Mouse (Mus musculus): Measurements from ENCODE around the gene Cd4. TPM values are rescaled to one million over a fixed set of nuclear protein-coding genes. Genes with fewer than 3 reads are reported as not detected.

Cd4 gene
- total RNA-seq (2012; rRNA removed), result not detected in 2 replicates
- polyA plus RNA-seq (2012; ENCODE audit: insufficient read depth in 1 of 2, insufficient read length in 2 of 2, low read depth in 1 of 2, low replicate concordance in 2 of 2, missing spikeins in 1 of 2), result not detected

- H3K9ac ChIP-seq (ENCODE audit: control insufficient read depth, low read depth, low read length, poor library complexity, severe bottlenecking), result no peak within 1 kb of the TSS
- H3K36me3 ChIP-seq (ENCODE audit: control insufficient read depth in 1 of 2, insufficient read depth in 2 of 2, low read length in 2 of 2), result no peaks in the 10 kb centered on the region
- TF ChIP-seq MYB (IDR thresholded peaks at IDR 0.05; ENCODE audit: low read depth, low read length) (no peak), TBP (IDR thresholded peaks at IDR 0.05; ENCODE audit: low read depth, low read length) (no peak), JUND (IDR thresholded peaks at IDR 0.05; ENCODE audit: low read depth, low read length) (no peak)
- peaks cover 3 to 5% of the 10 kb centered on the region in 2 experiments; a peak in 3 of 4 replicates for H3K27me3 ChIP-seq (ENCODE audit: control insufficient read depth in 1 of 2, insufficient read depth in 2 of 2, low read length in 2 of 2)
- no peak within 1 kb of the TSS for H3K27ac ChIP-seq (ENCODE audit: control insufficient read depth, low read depth, low read length)
- H3K9me3 ChIP-seq (replicated peaks; ENCODE audit: insufficient read depth, low read length), result no peaks in the 10 kb centered on the region
- H3K4me3 ChIP-seq (ENCODE audit: control insufficient read depth in 1 of 2, insufficient read depth in 1 of 2, low read depth in 2 of 2, low read length in 2 of 2), result no peak within 1 kb of the TSS
- no peaks in the 10 kb centered on the region for H3K79me2 ChIP-seq (ENCODE audit: control insufficient read depth, insufficient read depth, low read length, poor library complexity)
- no peaks in the 10 kb centered on the region for H3K4me1 ChIP-seq (ENCODE audit: control insufficient read depth in 1 of 2, insufficient read depth in 2 of 2, low read length in 2 of 2)
- DNase-seq (ENCODE audit: low read depth, low spot score), result no peak
Measured at GRCm38 (mm10) chr6:124887986-124888385, at the start of gene Cd4. Cd4 (minus strand) TSS chr6:124888221.

- no peak overlapping the region for H3K9ac ChIP-seq (ENCODE audit: control insufficient read depth, low read depth, low read length, poor library complexity, severe bottlenecking)
Measured at GRCm38 (mm10) chr6:124937493-124937892, 49.5 kb upstream of the Cd4 start.

GRCm38 (mm10) chr6:124936681-124937080, 48.7 kb upstream of the Cd4 start:
- DNase-seq (ENCODE audit: low read depth, low spot score), result no peak
- Histone ChIP-seq H3K27me3 (ENCODE audit: control insufficient read depth in 1 of 2, insufficient read depth in 2 of 2, low read length in 2 of 2) (no peaks in the 10 kb centered on the region), H3K36me3 (ENCODE audit: control insufficient read depth in 1 of 2, insufficient read depth in 2 of 2, low read length in 2 of 2) (peaks cover 2 to 3% of the 10 kb centered on the region in 2 experiments; a peak in 2 of 4 replicates)

More at GRCm38 (mm10) chr6:124937493-124937892, 49.5 kb upstream of the Cd4 start:
- Histone ChIP-seq H3K27me3 (ENCODE audit: control insufficient read depth in 1 of 2, insufficient read depth in 2 of 2, low read length in 2 of 2) (no peaks in the 10 kb centered on the region), H3K36me3 (ENCODE audit: control insufficient read depth in 1 of 2, insufficient read depth in 2 of 2, low read length in 2 of 2) (peaks cover 0 to 2% of the 10 kb centered on the region in 2 experiments; a peak in 1 of 4 replicates), H3K27ac (ENCODE audit: control insufficient read depth, low read depth, low read length) (no peak overlapping the region), H3K4me1 (ENCODE audit: control insufficient read depth in 1 of 2, insufficient read depth in 2 of 2, low read length in 2 of 2) (peaks cover 0 to 2% of the 10 kb centered on the region in 2 experiments; a peak in 2 of 4 replicates), H3K4me3 (ENCODE audit: control insufficient read depth in 1 of 2, insufficient read depth in 1 of 2, low read depth in 2 of 2, low read length in 2 of 2) (no peak overlapping the region), H3K9me3 (replicated peaks; ENCODE audit: insufficient read depth, low read length) (no peaks in the 10 kb centered on the region), H3K79me2 (ENCODE audit: control insufficient read depth, insufficient read depth, low read length, poor library complexity) (peaks cover 2% of the 10 kb centered on the region)
- DNase-seq (ENCODE audit: low read depth, low spot score), result no peak
- no peak for TF ChIP-seq GATA1 (IDR thresholded peaks at IDR 0.05; ENCODE audit: low read depth, low read length)
- no peak for TF ChIP-seq MAFK (IDR thresholded peaks at IDR 0.05; ENCODE audit: borderline replicate concordance, low read depth, low read length)
- no peak for TF ChIP-seq GABPA (IDR thresholded peaks at IDR 0.05; ENCODE audit: low read depth, low read length)
- no peak for TF ChIP-seq EP300 (IDR thresholded peaks at IDR 0.05; ENCODE audit: low read depth in 1 of 2, low read length in 2 of 2)
- TF ChIP-seq ELF1 (IDR thresholded peaks at IDR 0.05; ENCODE audit: low read depth, low read length), result no peak
- no peak for TF ChIP-seq JUND (IDR thresholded peaks at IDR 0.05; ENCODE audit: low read depth, low read length)
- TF ChIP-seq CHD1 (IDR thresholded peaks at IDR 0.05; ENCODE audit: low read depth, low read length), result no peak
- no peak for TF ChIP-seq POLR2AphosphoS5 (IDR thresholded peaks at IDR 0.05; ENCODE audit: borderline replicate concordance, low read depth, low read length)
- no peak for TF ChIP-seq TAL1 (IDR thresholded peaks at IDR 0.05; ENCODE audit: low read length)
- TF ChIP-seq POLR2A (IDR thresholded peaks at IDR 0.05; ENCODE audit: control insufficient read depth in 1 of 2, insufficient read depth in 1 of 2, low read depth in 1 of 2, low read length in 2 of 2, poor library complexity in 1 of 2), result no peak
- TF ChIP-seq MAX (IDR thresholded peaks at IDR 0.05; ENCODE audit: low read length), result no peak
- no peak for TF ChIP-seq NRF1 (IDR thresholded peaks at IDR 0.05; ENCODE audit: insufficient read depth, low read depth, low read length, poor library complexity, severe bottlenecking)
- no peak for TF ChIP-seq RAD21 (IDR thresholded peaks at IDR 0.05; ENCODE audit: low read depth, low read length)
- no peak for TF ChIP-seq ZKSCAN1 (IDR thresholded peaks at IDR 0.05; ENCODE audit: low read depth, low read length)
- no peak for TF ChIP-seq E2F4 (IDR thresholded peaks at IDR 0.05; ENCODE audit: borderline replicate concordance, low read depth, low read length)
- no peak for TF ChIP-seq MEF2A (IDR thresholded peaks at IDR 0.05; ENCODE audit: extremely low read depth, insufficient replicate concordance, low read depth, low read length, poor library complexity, severe bottlenecking)
- TF ChIP-seq NELFE (IDR thresholded peaks at IDR 0.05; ENCODE audit: low read depth, low read length), result no peak
- TF ChIP-seq MXI1 (IDR thresholded peaks at IDR 0.05; ENCODE audit: low read depth, low read length), result no peak
- TF ChIP-seq USF2 (IDR thresholded peaks at IDR 0.05; ENCODE audit: borderline replicate concordance in 1 of 2, insufficient read depth in 1 of 2, low read depth in 1 of 2, low read length in 2 of 2), result no peak

More at GRCm38 (mm10) chr6:124936681-124937080, 48.7 kb upstream of the Cd4 start:
- H3K9me3 ChIP-seq (replicated peaks; ENCODE audit: insufficient read depth, low read length), result no peaks in the 10 kb centered on the region
- H3K4me1 ChIP-seq (ENCODE audit: control insufficient read depth in 1 of 2, insufficient read depth in 2 of 2, low read length in 2 of 2), result peaks cover 0 to 8% of the 10 kb centered on the region in 2 experiments; a peak in 3 of 4 replicates
- no peak overlapping the region for H3K27ac ChIP-seq (ENCODE audit: control insufficient read depth, low read depth, low read length)
- peaks cover 10% of the 10 kb centered on the region for H3K79me2 ChIP-seq (ENCODE audit: control insufficient read depth, insufficient read depth, low read length, poor library complexity)
- TF ChIP-seq MEF2A (IDR thresholded peaks at IDR 0.05; ENCODE audit: extremely low read depth, insufficient replicate concordance, low read depth, low read length, poor library complexity, severe bottlenecking), result no peak
- TF ChIP-seq UBTF (IDR thresholded peaks at IDR 0.05; ENCODE audit: borderline replicate concordance, insufficient read depth, low read depth, low read length), result no peak
- TF ChIP-seq SIN3A (IDR thresholded peaks at IDR 0.05; ENCODE audit: low read length), result no peak
- TF ChIP-seq KAT2A (conservative IDR thresholded peaks at IDR 0.05; ENCODE audit: low read depth, low read length), result no peak
- no peak for TF ChIP-seq POLR2AphosphoS2 (IDR thresholded peaks at IDR 0.05; ENCODE audit: low read length)
- no peak for TF ChIP-seq HCFC1 (IDR thresholded peaks at IDR 0.05; ENCODE audit: low read depth, low read length)
- no peak overlapping the region for H3K4me3 ChIP-seq (ENCODE audit: control insufficient read depth in 1 of 2, insufficient read depth in 1 of 2, low read depth in 2 of 2, low read length in 2 of 2)
- H3K9ac ChIP-seq (ENCODE audit: control insufficient read depth, low read depth, low read length, poor library complexity, severe bottlenecking), result no peak overlapping the region

All from MEL (cell line).